Mouse (Mus musculus) layer of hippocampus, adult 9-10 months (tissue): ENCODE measurements around the gene Olfr1411.

ENCODE experiments used
- DNase-seq: peaks from one replicate; pipeline ENCODE4 v3.0.0; 2022; ENCODE audit warnings: low spot score

Olfr1411 gene

GRCm38 (mm10) chr1:92594111-92594510 lies at the start of gene Olfr1411:
TSS of gene Olfr1411 (plus strand) at chr1:92594411.
- DNase-seq: no peak

GRCm38 (mm10) chr1:92545929-92546328 lies 48.3 kb upstream of the Olfr1411 start:
- no peak for DNase-seq

GRCm38 (mm10) chr1:92571022-92571421 lies 23.2 kb upstream of the Olfr1411 start, which contains the start of gene Olfr1413:
TSS of gene Olfr1413 (plus strand) at chr1:92571322.
- no peak for DNase-seq

- no peak for DNase-seq
Observed at GRCm38 (mm10) chr1:92585479-92585878, 8.7 kb upstream of the Olfr1411 start, which contains the start of gene Olfr1412. TSS of gene Olfr1412 (plus strand) at chr1:92585779.

- no peak for DNase-seq
Observed at GRCm38 (mm10) chr1:92596019-92596418, 1.8 kb downstream of the Olfr1411 start.

- no peak for DNase-seq
Observed at GRCm38 (mm10) chr1:92605482-92605881, 11.3 kb downstream of the Olfr1411 start, which contains the start of gene Olfr1410. TSS of gene Olfr1410 (plus strand) at chr1:92605782.

GRCm38 (mm10) chr1:92607711-92608110 lies 13.5 kb downstream of the Olfr1411 start:
- DNase-seq: no peak

GRCm38 (mm10) chr1:92611008-92611407 lies 16.8 kb downstream of the Olfr1411 start:
- no peak for DNase-seq

GRCm38 (mm10) chr1:92613175-92613574 lies 19.0 kb downstream of the Olfr1411 start:
- no peak for DNase-seq

GRCm38 (mm10) chr1:92614516-92614915 lies 20.3 kb downstream of the Olfr1411 start:
- no peak for DNase-seq

- no peak for DNase-seq
Observed at GRCm38 (mm10) chr1:92616046-92616445, 21.8 kb downstream of the Olfr1411 start.

- no peak for DNase-seq
Observed at GRCm38 (mm10) chr1:92617488-92617887, 23.3 kb downstream of the Olfr1411 start, which contains the start of gene Olfr12. TSS of gene Olfr12 (plus strand) at chr1:92617788.

- DNase-seq: no peak
Observed at GRCm38 (mm10) chr1:92618360-92618759, 24.1 kb downstream of the Olfr1411 start.

GRCm38 (mm10) chr1:92628227-92628626 lies 34.0 kb downstream of the Olfr1411 start:
- no peak for DNase-seq

GRCm38 (mm10) chr1:92632196-92632595 lies 38.0 kb downstream of the Olfr1411 start:
- DNase-seq: no peak

- DNase-seq: no peak
Observed at GRCm38 (mm10) chr1:92632948-92633347, 38.7 kb downstream of the Olfr1411 start.

- DNase-seq: no peak
Observed at GRCm38 (mm10) chr1:92633726-92634125, 39.5 kb downstream of the Olfr1411 start.

GRCm38 (mm10) chr1:92634569-92634968 lies 40.4 kb downstream of the Olfr1411 start:
- DNase-seq: no peak

- no peak for DNase-seq
Observed at GRCm38 (mm10) chr1:92634976-92635599, 40.9 kb downstream of the Olfr1411 start.

GRCm38 (mm10) chr1:92636015-92636414 lies 41.8 kb downstream of the Olfr1411 start:
- no peak for DNase-seq

GRCm38 (mm10) chr1:92636676-92637075 lies 42.5 kb downstream of the Olfr1411 start:
- no peak for DNase-seq

GRCm38 (mm10) chr1:92637501-92638172 lies 43.4 kb downstream of the Olfr1411 start:
- no peak for DNase-seq

GRCm38 (mm10) chr1:92638181-92638580 lies 44.0 kb downstream of the Olfr1411 start:
- no peak for DNase-seq
